Mouse (Mus musculus): ENCODE measurements around the gene Syt3. TPM values are rescaled to one million over a fixed set of nuclear protein-coding genes. Genes with fewer than 3 reads are reported as not detected.

Syt3 gene
- polyA plus RNA-seq, 1 experiment from 2014 or later: 2.3 TPM

DNA sequence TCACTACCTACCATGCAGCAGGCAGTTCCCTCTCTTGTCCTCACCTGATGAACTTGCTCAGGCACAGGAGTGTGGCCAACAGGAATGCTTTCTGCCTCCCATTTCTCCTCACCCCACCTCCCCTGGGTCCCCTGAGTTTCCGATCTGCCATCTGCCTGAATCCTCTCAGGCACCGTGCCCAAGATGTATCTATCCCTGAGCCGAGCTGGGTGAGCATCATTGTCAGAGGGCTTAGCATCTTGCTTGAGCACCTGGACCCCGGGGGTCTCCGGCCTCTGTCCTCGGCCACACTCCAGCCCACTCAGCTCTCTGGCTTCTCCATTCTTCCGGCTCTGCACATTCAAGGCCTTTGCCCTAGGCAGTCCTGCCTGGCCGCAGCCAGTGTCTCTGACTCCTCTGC, 54.0 kb downstream of the Syt3 start:
- Histone ChIP-seq H3K9ac (ENCODE audit: low read length) (no peak overlapping the region), H3K4me3 (ENCODE audit: low read length) (no peak overlapping the region), H3K27me3 (ENCODE audit: control insufficient read depth, insufficient read depth, low read depth, low read length) (peaks cover 35% of the 10 kb centered on the region), H3K4me2 (ENCODE audit: low read depth, low read length) (no peak overlapping the region), H3K9me3 (ENCODE audit: control insufficient read depth, low read length) (no peaks in the 10 kb centered on the region), H3K4me1 (replicated peaks; ENCODE audit: control insufficient read depth, insufficient read depth, low read length) (0 out of 2 replicates have a peak, but pooled peaks cover 4% of the 10 kb centered on the region), H3K36me3 (ENCODE audit: control insufficient read depth, insufficient read depth, low read length) (no peaks in the 10 kb centered on the region), H3K27ac (ENCODE audit: low read length) (no peak overlapping the region)
- ATAC-seq (ENCODE audit: low read depth): no peak
- 62% methylated on average over 8 of the region's 8 CpGs for WGBS

DNA sequence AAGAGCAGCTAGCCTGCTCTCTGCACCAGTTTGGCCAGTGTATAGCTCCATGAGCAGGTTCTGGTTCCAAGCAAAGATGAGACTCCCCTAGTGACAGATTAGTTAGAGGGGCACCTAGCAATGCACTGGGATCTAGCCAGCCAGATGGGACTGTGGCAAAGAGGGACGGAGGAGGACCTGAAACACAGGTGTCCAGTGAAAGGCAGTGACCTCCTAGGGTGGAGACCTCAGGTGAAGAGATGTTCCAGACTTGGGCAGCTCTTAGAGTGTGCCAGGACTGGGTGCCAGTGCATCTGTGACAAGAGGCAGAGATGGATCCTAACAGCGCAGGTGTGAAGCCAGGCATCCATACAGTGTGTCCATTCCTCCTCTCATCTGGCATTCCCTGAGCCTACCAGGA, 55.8 kb downstream of the Syt3 start:
- peaks cover 53% of the 10 kb centered on the region for H3K27me3 ChIP-seq (ENCODE audit: control insufficient read depth, insufficient read depth, low read depth, low read length)
- no peak for ATAC-seq (ENCODE audit: low read depth)
- WGBS: 68% methylated on average over 2 of the region's 2 CpGs

DNA sequence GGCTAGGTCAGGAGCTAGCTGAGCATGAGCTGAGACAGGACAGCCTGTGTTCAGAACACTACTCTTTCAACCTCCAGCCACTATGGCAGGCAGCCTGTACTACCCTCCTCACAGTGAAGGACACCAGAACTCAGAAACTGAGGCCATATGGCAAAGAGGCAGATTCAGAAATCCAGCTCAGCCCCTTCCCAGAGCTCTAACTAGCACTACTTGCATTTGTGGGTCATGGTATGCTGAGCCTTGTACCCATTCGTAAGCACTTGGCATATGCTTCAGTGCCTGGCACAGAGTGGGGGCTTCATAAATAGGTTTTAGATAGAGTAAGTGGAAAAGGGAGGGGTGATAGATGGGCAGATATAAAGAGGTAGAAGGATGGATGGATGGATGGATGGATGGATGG, 56.6 kb downstream of the Syt3 start:
- H3K36me3 ChIP-seq (ENCODE audit: control insufficient read depth, insufficient read depth, low read length): no peaks in the 10 kb centered on the region
- no peak overlapping the region for H3K4me3 ChIP-seq (ENCODE audit: low read length)
- H3K4me2 ChIP-seq (ENCODE audit: low read depth, low read length): no peak overlapping the region
- whole genome bisulfite sequencing: 76% methylated on average over 1 of the region's 1 CpGs
- peaks cover 59% of the 10 kb centered on the region for H3K27me3 ChIP-seq (ENCODE audit: control insufficient read depth, insufficient read depth, low read depth, low read length)
- H3K9me3 ChIP-seq (ENCODE audit: control insufficient read depth, low read length): no peaks in the 10 kb centered on the region
- 0 out of 2 replicates have a peak, but pooled peaks cover 5% of the 10 kb centered on the region for H3K4me1 ChIP-seq (replicated peaks; ENCODE audit: control insufficient read depth, insufficient read depth, low read length)
- no peak overlapping the region for H3K9ac ChIP-seq (ENCODE audit: low read length)
- H3K27ac ChIP-seq (ENCODE audit: low read length): no peak overlapping the region
- no peak for ATAC-seq (ENCODE audit: low read depth)

More for the DNA sequence above, 55.8 kb downstream of the Syt3 start:
- Histone ChIP-seq H3K9ac (ENCODE audit: low read length) (no peak overlapping the region), H3K4me2 (ENCODE audit: low read depth, low read length) (no peak overlapping the region), H3K9me3 (ENCODE audit: control insufficient read depth, low read length) (no peaks in the 10 kb centered on the region), H3K4me3 (ENCODE audit: low read length) (no peak overlapping the region), H3K4me1 (replicated peaks; ENCODE audit: control insufficient read depth, insufficient read depth, low read length) (0 out of 2 replicates have a peak, but pooled peaks cover 5% of the 10 kb centered on the region), H3K27ac (ENCODE audit: low read length) (no peak overlapping the region), H3K36me3 (ENCODE audit: control insufficient read depth, insufficient read depth, low read length) (no peaks in the 10 kb centered on the region)

DNA sequence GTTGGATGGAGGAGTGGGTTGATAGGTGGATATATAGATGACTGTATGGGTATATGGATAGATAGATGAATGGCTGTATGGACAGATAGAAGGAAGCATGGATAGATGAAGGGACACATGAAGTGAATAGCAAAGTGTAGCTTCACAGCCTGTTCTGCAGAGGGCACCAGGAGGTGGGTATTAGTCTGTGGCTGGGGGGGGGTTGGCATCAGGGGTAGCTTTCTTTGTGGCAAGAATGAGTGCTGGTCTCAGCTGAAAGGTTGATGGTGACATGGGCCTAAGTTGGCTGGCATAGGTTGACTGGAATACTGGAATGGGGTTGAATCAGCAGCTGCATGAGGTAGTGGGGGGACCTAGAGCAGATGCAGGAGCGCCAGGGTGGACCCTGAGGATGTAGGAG, 57.3 kb downstream of the Syt3 start:
- Histone ChIP-seq H3K27me3 (ENCODE audit: control insufficient read depth, insufficient read depth, low read depth, low read length) (peaks cover 64% of the 10 kb centered on the region), H3K4me3 (ENCODE audit: low read length) (no peak overlapping the region), H3K36me3 (ENCODE audit: control insufficient read depth, insufficient read depth, low read length) (no peaks in the 10 kb centered on the region), H3K9ac (ENCODE audit: low read length) (no peak overlapping the region), H3K9me3 (ENCODE audit: control insufficient read depth, low read length) (no peaks in the 10 kb centered on the region), H3K4me2 (ENCODE audit: low read depth, low read length) (no peak overlapping the region), H3K4me1 (replicated peaks; ENCODE audit: control insufficient read depth, insufficient read depth, low read length) (0 out of 2 replicates have a peak, but pooled peaks cover 5% of the 10 kb centered on the region), H3K27ac (ENCODE audit: low read length) (no peak overlapping the region)
- no peak for ATAC-seq (ENCODE audit: low read depth)
- WGBS: 18% methylated on average over 1 of the region's 1 CpGs

DNA sequence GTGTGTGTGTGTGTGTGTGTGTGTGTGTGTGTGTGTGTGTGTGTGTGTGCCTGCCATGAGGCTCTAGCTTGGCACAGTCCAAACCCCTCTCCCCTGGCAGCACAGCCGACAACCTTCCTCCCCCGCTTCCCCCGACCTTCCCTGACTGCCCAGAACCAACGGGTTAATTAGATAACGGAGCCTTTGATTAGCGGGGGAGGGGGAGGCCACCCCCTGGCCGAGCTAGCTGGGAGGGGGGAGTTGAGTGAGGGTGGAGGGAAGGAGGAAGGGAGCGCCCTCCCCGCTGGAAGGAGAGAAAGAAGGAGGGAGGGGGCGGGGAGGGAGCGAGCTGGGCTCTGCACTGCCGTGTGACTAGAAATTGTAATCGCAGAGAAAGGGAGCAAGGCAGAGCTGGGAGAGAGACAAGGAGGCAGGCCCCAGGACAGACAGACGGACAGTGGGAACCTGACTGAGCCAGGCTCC, 57.8 kb downstream of the Syt3 start:
- Histone ChIP-seq H3K4me2 (ENCODE audit: low read depth, low read length) (peak overlapping the region; percentile 44), H3K9me3 (ENCODE audit: control insufficient read depth, low read length) (no peaks in the 10 kb centered on the region), H3K4me1 (replicated peaks; ENCODE audit: control insufficient read depth, insufficient read depth, low read length) (0 out of 2 replicates have a peak, but pooled peaks cover 5% of the 10 kb centered on the region), H3K36me3 (ENCODE audit: control insufficient read depth, insufficient read depth, low read length) (no peaks in the 10 kb centered on the region), H3K9ac (ENCODE audit: low read length) (peak overlapping the region; percentile 27), H3K4me3 (ENCODE audit: low read length) (peak overlapping the region; percentile 40), H3K27me3 (ENCODE audit: control insufficient read depth, insufficient read depth, low read depth, low read length) (peaks cover 66% of the 10 kb centered on the region), H3K27ac (ENCODE audit: low read length) (no peak overlapping the region)
- under 1% methylated on average over 12 of the region's 14 CpGs for WGBS
- peak; percentile 49; the same call in 1 of the 2 replicates for ATAC-seq (ENCODE audit: low read depth)

DNA sequence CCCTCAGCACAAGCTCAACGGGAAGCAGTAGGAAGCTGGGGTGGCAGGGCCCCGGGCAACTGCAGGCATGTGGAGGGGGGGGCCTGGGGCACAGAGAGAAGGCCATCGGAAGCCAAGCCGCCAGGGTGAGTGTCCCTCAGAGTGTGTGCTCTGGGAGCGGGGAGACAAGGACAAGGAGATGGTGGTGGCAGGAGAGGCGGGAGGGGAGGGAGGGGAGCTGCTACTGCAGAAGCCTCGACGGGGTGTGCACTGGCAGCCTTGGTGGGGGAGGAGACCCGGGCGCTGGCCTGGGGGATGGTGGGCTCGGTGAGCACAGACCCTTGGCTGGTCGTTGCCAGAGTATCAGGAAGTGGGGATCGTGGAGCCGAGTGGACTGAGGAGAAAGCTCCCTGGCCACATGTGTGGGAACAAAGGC, 58.5 kb downstream of the Syt3 start:
- H3K4me3 ChIP-seq (ENCODE audit: low read length): peak overlapping the region; percentile 40
- H3K36me3 ChIP-seq (ENCODE audit: control insufficient read depth, insufficient read depth, low read length): no peaks in the 10 kb centered on the region
- peak overlapping the region; percentile 27 for H3K9ac ChIP-seq (ENCODE audit: low read length)
- peaks cover 66% of the 10 kb centered on the region for H3K27me3 ChIP-seq (ENCODE audit: control insufficient read depth, insufficient read depth, low read depth, low read length)
- under 1% methylated on average over 13 of the region's 14 CpGs for WGBS
- peak; percentile 16; the same call in 1 of the 2 replicates for ATAC-seq (ENCODE audit: low read depth)
- H3K27ac ChIP-seq (ENCODE audit: low read length): no peak overlapping the region
- H3K4me1 ChIP-seq (replicated peaks; ENCODE audit: control insufficient read depth, insufficient read depth, low read length): 0 out of 2 replicates have a peak, but pooled peaks cover 5% of the 10 kb centered on the region
- H3K4me2 ChIP-seq (ENCODE audit: low read depth, low read length): peak overlapping the region; percentile 44
- no peaks in the 10 kb centered on the region for H3K9me3 ChIP-seq (ENCODE audit: control insufficient read depth, low read length)

DNA sequence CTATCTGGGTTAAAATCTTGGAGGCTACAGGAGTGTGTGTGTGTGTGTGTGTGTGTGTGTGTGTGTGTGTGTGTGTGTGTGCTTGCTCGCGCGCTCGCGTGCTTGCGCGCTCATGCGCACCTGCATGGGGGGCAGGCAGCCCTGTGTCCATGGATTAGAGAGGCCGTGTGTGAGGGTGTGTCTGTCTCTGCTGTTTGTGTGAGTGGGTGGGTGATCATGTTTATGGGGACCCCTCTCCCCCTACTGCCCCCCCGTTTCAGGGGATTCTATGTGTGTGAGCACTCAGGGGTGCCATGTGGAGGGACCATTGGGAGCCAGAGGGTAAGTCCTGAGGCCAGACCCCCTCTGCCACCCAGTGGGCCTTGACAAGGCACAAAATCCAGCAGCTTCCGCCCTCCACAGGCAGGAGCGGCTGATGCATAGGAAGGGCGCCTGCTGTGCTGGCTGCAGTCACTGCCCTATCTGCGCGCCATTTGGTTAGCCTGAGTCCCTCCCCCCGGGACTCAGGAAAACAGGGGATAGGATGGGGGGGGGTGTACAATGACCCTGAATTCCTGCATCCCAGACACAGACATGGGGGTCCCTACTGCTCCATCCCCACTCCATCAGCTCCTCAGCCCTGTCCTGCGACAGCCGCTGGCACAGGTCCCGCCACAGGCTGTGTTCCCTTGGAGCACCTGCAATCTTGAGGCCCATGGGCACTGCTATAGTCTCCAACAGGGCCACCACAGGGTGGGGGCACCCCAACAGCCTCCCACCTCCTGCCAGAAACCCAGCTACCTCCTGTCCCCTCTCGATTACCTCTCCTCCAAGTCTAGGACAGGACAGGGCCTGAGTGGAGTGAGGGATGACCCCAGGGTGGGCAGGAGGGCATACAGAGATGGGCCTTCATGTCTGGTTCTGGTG, 59.6 kb downstream of the Syt3 start:
- 0 out of 2 replicates have a peak, but pooled peaks cover 5% of the 10 kb centered on the region for H3K4me1 ChIP-seq (replicated peaks; ENCODE audit: control insufficient read depth, insufficient read depth, low read length)
- no peaks in the 10 kb centered on the region for H3K9me3 ChIP-seq (ENCODE audit: control insufficient read depth, low read length)
- H3K27ac ChIP-seq (ENCODE audit: low read length): no peak overlapping the region
- no peaks in the 10 kb centered on the region for H3K36me3 ChIP-seq (ENCODE audit: control insufficient read depth, insufficient read depth, low read length)
- H3K4me3 ChIP-seq (ENCODE audit: low read length): peak overlapping the region; percentile 40
- H3K4me2 ChIP-seq (ENCODE audit: low read depth, low read length): peak overlapping the region; percentile 44
- no peak overlapping the region for H3K9ac ChIP-seq (ENCODE audit: low read length)
- peak; percentile 27; the same call in 1 of the 2 replicates for ATAC-seq (ENCODE audit: low read depth)
- WGBS: 12% methylated on average over 20 of the region's 20 CpGs
- peaks cover 66% of the 10 kb centered on the region for H3K27me3 ChIP-seq (ENCODE audit: control insufficient read depth, insufficient read depth, low read depth, low read length)

DNA sequence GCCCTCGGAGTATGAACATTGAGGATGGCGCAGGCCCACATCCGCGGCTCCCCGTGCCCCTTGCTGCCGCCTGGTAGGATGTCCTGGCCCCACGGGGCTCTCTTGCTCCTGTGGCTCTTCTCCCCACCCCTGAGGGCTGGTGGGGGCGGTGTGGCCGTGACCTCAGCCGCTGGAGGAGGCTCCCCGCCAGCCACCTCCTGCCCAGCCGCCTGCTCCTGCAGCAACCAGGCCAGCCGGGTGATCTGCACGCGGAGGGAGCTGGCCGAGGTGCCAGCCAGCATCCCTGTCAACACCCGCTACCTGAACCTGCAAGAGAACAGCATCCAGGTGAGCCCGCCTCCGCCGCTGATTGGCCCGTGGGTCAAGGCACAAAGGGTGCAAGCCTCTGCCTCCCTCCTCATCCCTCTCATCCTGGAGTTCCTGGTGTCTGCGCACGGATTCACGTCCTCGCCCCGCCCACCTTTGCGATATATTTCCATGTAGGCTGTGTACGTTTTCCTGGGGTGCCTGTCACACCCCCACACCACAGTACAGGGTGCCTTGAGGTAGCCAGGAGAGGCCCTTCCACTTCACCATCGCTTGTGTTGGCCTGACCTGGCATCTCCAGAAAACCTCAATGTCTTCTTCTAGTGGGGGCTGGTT, 61.1 kb downstream of the Syt3 start:
- Histone ChIP-seq H3K9ac (ENCODE audit: low read length) (no peak overlapping the region), H3K9me3 (ENCODE audit: control insufficient read depth, low read length) (no peaks in the 10 kb centered on the region), H3K27me3 (ENCODE audit: control insufficient read depth, insufficient read depth, low read depth, low read length) (peaks cover 61% of the 10 kb centered on the region), H3K36me3 (ENCODE audit: control insufficient read depth, insufficient read depth, low read length) (no peaks in the 10 kb centered on the region), H3K4me1 (replicated peaks; ENCODE audit: control insufficient read depth, insufficient read depth, low read length) (0 out of 2 replicates have a peak, but pooled peaks cover 5% of the 10 kb centered on the region), H3K4me3 (ENCODE audit: low read length) (no peak overlapping the region), H3K27ac (ENCODE audit: low read length) (no peak overlapping the region), H3K4me2 (ENCODE audit: low read depth, low read length) (no peak overlapping the region)
- 17% methylated on average over 28 of the region's 29 CpGs for WGBS
- ATAC-seq (ENCODE audit: low read depth): no peak

DNA sequence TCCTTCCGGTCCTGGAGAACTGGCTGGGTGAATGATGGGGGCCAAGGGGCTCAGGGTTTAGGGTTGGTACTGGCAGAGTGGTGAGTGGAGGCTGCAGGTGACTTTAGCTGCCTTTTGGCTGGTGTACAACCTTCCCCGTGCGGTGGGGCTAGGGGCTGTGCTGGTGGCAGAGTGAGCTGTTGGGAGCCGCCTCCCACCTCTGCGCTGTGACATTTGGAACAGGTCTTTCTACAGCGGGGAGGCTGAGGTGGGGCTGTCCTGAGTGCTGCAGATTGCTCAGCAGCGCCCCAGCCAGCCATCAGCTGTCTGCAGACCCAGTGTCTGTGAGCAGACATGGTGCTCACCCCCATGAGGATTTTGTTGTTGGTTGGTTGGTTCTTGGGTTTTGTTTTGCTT, 61.6 kb downstream of the Syt3 start:
- H3K4me1 ChIP-seq (replicated peaks; ENCODE audit: control insufficient read depth, insufficient read depth, low read length): 0 out of 2 replicates have a peak, but pooled peaks cover 5% of the 10 kb centered on the region
- H3K4me2 ChIP-seq (ENCODE audit: low read depth, low read length): no peak overlapping the region
- H3K9ac ChIP-seq (ENCODE audit: low read length): no peak overlapping the region
- H3K9me3 ChIP-seq (ENCODE audit: control insufficient read depth, low read length): no peaks in the 10 kb centered on the region
- no peaks in the 10 kb centered on the region for H3K36me3 ChIP-seq (ENCODE audit: control insufficient read depth, insufficient read depth, low read length)
- 18% methylated on average over 7 of the region's 7 CpGs for WGBS
- ATAC-seq (ENCODE audit: low read depth): no peak
- H3K4me3 ChIP-seq (ENCODE audit: low read length): no peak overlapping the region
- no peak overlapping the region for H3K27ac ChIP-seq (ENCODE audit: low read length)
- peaks cover 56% of the 10 kb centered on the region for H3K27me3 ChIP-seq (ENCODE audit: control insufficient read depth, insufficient read depth, low read depth, low read length)

All from lung, embryonic 16.5 days (tissue).